Mouse (Mus musculus) kidney, adult 18-20 months (tissue): ENCODE results near the gene Gadd45b.

Source experiments
- DNase-seq: peaks from one replicate; pipeline ENCODE4 v3.0.0; 2021

Gene Gadd45b

DNA sequence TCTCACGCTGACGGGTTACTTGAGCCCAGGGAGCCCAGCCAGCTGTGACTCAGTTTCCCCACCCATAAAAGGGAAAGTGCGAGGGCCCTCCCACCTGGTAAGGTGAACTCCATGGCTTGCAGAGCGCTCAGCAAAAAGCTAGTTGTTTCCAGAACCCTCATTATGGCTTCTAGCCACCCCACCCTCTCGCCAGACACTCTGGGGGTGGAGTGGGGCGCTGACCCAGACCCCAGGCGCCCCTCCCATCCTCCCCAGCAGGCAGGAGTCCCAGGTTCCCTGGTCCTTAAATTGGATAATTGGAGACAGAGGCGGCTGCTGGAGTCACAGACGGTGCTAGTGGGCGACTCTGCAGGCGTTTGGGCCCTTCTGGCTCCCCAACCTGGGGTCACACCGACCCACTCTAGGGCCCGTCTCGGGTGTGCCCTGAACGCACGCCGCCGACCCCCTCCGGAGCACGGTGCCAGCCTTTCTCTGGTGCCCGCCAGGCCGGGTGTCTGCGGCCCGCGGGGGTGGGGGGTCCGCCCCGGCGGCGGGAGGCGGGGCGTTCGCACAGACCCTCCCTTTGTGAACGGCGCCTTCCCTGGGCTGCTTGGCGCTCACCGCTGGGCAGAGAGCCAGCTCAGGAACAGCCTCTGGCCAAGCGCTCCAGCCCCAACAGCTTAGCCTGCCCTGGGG, 6.4 kb downstream of the Gadd45b start:
- peak; percentile 78 for DNase-seq

DNA sequence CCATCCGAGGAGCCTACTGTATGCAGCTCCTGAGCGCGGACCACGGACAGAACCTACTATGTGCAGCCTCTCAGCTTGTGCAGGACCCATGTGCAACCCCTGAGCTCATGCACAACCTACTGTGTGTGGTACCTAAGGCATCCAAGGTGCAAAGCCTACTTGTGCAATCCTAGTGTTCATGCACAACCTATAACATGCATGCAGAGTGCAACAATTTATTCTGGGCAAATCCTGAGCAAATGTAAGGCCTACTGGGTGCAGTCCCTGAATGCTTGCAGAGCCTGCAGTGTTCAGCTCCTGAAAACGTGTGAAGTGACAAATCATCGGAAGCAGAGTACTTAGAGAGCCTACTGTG, 6.9 kb downstream of the Gadd45b start:
- DNase-seq: no peak

DNA sequence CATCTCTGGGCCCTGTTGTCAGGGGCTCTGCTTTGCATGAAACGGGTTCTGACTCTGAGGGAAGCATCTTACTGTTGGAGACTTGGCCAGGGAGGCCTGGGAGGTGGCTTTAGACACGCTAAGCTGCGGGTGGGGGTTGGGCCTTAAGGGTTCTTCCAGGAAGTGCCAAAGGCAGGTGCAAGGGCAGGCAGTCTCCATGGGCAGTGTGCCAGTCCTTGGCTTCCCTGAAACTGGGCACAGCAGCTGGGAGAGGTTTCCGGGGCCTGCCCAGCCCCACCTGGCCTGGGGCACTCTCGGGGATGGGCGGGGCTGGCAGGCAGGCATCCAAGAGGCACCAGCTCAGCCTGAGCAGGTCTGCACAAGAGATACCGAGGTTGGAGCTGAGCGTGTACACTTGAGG, 7.8 kb downstream of the Gadd45b start:
- peak; percentile 83 for DNase-seq

DNA sequence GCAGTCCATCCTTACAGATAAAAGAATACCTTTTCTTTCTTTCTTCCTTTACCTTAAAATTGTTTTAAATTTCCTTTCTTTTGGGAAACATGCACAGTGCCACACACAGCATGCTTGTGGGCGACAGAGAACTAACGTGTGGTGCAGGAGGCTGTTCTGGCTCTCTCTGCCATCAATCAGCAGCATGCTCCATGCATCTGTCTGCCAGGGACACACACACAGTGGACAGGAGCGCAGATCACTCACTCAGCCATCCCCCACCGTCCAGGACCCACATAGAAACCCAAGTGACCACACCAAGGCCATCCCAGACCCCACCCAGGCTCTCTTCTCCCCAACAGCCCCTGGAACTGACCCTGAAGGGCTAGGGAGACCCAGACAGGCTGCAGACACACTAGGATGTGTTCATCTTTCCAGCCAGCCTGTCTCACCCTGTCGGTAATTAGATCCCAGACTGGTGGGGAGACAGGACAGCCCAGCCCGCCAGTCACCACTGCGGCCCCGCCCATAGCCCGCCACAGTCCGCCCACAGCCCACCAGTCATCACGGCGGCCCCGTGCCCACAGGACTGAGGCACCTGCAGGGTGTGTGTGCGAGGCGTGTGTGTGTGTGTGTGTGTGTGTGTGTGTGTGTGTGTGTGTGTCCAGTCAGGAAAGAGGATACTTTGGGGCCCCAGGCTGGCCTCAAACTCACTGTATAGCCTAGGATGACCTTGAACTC, 9.1 kb downstream of the Gadd45b start:
- DNase-seq: no peak

DNA sequence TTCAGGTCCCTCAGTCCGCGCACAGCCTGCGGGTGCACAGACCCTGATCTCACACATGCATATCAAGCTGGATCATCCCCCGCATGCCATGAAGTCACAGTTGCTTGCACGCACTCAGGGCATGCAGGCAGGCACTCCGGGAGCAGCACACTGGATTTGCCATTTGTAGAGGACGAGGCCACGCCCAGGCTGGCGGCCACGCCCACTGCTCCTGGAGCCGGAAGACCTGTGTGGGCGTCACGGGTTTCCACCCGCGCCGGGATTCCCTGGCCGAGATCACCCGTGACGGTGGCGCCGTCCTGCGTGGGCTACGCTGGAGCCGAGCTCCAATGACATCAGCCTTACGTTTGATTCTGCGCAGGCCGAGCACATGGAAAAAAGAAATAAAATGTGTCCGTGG, 9.8 kb downstream of the Gadd45b start:
- DNase-seq: peak; percentile 90

DNA sequence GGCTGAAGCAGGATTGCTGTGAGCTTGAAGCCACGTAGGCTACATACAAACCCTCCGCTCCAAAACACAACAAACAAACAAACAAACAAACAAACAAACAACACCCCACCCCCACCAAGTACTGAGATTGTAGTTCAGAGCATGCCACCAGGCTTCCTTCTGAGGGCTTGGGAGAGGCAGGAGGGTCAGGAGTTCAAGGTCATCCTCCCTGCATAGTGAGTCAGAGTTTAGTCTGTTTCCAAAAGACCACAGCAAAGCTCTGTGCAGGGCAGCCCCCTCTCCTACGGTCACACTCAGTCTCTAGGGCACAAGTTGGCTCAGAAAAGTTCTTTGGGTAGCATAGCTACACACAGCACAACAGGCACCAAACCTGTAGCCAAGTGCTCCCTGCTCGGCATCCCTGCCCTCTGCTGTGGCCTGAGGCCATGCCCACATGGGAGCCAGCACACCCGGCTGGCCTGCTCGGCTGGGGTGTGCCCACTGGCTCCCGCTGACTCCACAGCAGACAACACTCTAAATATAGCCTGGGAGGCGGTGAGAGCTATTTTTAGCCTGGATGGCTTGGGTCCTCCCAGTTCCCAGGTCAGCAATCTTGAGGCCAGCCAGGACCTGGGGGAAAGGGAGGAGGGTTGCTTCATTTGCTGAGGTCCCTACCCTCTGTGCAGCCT, 10.6 kb downstream of the Gadd45b start:
- peak; percentile 77 for DNase-seq

DNA sequence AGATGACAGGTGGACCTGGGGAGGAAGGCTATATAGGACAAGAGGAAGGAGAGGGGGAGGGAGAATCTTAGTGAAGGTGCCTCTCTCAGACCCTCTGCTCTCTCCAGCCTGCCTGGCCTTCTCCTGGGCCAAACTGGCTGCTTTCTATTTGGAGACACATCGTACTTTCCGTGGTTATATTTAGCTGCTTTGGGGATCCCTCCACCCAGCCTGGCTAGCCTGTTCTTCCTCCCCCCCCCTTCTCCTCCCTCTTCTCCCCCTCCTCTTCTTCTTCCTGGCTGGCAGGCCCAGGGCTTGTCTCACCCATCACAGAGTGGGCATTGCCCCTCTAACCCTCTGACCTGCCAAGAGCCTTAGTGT, 11.1 kb downstream of the Gadd45b start:
- DNase-seq: no peak

DNA sequence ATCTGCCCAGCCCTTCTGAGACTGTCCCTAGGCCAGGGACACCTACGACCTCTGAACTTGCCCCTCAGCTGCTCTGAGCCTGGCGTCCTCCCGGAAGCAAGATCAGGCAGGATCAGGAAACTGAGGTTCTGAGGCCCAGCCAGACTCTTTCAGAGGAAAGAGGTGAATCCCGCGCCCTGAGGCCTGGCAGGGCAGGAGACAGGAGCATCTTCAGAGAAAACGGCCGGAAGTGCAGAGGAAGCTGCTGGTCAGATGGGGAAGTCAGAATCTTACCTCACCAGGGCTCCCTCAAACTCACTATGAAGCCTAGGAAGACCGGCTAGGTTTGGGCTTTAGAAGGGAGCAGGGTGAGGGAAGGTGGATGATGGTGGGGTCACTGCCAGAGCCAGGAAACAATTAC, 13.0 kb downstream of the Gadd45b start:
- DNase-seq: no peak

DNA sequence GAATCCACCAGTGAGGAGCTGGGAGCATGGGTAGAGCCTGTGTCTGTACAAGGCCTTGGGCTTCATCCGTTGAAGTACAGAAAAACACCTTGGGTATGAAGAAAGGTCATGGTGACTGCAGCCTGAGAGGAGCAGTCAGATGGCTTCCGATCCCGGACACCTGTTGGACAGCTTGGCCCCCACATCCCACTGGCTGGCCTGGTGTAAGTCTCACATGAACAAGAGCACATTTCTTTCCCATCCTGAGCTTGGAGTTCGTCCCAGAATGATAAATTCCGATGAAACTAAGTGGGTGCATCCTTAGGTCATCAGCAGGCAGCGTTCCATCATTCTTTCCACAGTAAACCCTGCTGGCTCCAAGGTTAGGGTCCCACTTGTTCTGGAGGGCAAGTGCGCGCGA, 13.8 kb downstream of the Gadd45b start:
- DNase-seq: no peak

DNA sequence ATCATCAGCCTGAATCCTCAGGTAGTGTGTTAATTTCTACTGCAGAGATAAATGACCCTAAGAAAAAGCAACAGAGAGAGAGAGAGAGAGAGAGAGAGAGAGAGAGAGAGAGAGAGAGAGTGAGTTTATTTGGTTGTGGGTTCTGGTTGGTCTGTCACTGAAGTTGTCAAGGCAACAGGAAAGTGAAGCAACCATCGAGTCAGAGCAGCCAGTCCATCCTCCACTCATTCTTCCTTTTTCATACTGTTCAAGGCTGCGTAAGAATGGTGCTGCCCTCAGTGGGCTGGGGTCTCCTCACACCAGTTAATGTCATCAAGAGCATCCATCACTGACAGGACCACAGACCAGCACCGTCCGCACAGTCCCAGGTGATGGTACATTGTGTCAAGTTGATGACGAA, 14.4 kb downstream of the Gadd45b start:
- no peak for DNase-seq

DNA sequence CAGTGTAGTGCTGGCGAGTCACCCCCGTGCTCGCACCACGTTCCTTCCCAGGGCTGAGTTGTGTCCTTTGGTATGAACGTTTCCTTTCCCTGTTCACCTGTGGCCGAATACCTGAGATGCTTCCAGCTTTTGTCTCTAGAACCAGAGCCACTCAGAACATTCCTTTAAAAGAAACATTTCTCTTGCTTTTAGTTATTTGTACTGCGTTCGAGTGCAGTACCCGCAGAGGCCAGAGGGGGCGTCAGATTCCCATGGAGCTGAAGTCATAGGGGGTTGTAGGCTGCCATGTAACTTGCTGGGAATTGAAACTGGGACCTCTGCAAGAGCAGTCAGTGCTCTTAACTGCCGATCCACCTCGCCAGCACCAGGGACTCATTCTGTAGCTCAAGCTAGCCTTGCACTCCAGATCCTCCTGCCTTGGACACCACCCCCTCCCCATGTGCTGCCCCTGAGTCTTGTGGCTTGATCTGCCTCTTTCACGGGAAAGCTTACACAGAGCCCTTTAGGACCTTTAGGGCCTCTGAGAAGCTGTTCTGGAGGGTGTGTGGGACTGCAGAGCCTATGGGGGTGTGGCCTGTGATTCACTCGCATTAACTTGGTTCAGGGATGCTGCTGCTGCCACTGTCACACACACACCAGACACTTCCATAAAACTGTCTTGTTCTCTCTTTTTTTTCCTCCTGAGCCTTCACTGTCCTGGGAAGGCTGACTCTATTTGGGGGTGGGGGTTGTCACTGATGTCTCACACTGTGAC, 17.0 kb downstream of the Gadd45b start:
- DNase-seq: no peak

DNA sequence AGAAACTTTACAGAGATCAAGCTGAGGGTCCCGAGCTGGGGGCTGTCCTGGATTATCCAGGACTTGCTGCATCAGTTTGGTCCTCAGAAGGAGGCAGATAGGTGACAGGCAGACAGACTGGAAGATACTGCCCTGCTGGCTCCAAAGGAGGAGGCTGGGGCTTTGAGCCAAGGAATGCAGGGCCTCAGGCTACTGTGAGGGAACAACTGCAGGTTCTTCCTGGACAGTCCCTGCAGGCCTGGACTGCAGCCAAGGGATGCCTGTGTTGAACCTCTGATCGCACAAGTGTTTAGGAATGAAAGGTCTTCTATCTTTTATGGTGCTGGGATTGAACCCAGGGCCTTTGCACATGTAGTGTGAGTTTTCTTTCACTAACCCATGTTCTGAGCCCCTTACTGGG, 17.9 kb downstream of the Gadd45b start:
- peak; percentile 63 for DNase-seq

DNA sequence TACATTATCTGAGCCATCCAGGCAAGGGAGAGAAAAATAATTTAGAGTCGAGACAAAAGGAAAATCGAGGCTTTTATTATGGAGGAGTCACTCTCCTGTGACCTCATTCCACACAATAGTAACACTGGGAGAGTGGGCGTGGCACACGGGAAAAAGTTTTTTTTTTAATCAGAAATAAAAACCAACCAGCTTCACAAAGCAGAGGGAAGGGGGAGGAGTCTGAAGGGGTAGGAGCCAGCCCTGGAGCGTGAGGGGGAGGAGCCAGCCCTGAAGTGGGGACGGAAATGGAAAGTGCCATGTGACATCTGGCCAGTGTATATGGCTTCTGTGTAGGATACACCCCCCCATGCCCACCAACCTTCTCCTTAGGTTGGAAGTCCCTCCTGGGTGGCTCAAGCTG, 18.7 kb downstream of the Gadd45b start:
- no peak for DNase-seq

DNA sequence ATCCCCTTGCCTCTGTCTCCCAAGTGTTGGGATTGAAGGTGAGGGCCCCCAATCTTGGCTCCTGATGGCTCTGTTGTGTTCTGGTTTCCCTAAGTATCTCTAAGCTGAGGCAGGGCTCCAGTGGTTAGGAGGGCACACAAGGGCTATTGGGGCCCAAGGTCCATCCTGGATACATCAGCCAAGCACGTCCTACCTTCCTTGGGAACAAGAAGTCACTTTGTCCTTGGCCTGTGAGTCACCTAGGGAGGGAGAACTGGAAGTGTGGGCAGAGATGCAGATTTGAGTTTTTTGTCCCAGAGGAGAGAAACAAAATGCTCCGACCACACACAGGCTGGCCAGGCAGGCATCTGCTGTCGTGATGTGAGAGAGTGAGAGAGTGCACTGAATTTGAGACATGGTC, 19.2 kb downstream of the Gadd45b start:
- no peak for DNase-seq

DNA sequence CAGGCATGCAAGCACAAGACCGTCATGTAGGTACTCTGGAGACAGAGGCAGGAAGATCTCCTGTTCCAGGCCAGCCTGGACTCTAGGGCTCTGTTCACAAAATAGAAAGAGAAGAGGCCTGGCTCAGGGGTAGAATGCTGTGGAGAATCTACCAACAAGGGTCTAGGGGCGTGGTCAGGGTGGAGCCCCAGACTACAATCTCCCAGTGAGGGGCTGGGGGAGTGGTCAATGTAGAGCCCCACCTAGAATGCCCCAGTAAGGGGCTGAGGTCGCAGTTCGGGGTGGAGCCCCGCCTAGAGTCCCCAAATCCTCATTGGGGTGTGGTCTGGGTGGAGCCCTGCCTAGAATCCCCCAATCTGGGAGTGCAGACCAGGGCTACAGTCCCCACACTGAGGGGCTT, 20.4 kb downstream of the Gadd45b start:
- no peak for DNase-seq

DNA sequence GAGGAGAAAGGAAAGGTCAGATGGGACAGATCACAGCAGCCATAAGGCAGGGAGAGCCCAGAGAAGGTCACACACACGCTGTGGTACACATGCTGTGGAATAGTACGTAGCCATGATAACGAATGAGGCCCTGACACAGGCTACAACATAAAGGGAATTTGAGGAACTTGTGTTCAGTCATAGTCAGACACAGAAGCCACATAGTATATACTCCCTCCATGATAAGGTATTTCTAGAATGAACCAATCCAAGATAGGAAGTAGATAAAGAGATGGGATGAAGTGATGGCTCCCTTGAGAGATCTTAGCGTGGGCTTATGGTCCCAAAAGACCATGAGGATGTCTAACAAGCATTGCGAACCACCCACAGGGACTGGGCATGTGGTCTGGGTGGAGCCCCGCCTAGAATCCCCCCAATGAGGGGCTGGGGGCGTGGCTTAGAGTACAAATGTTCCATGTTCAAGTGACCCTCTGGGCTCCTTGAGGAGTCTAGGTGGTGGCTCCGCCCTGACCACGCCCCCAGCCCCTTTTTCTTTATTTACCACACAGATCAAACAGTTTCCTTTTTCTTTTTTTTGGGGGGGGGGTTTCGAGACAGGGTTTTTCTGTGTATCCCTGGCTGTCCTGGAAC, 22.0 kb downstream of the Gadd45b start:
- DNase-seq: no peak

DNA sequence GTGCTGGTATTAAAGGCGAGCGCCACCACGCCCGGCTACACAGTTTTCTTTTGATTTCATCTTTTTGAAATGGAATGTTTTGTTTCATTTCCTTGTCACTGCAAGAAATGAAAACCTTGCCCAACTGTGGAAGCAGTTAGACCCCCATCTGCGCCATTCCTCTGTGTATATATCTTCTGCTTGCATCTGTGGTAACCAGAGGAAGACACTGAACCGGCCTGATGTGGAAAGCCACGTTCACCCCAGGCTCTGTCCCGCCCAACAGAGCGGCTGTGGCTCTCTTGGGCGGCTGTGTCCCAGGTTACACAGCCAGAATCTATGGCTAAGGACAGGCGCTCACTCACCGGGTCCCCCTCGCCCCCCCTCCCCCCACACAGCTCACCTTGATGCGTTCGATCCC, 22.6 kb downstream of the Gadd45b start:
- no peak for DNase-seq

DNA sequence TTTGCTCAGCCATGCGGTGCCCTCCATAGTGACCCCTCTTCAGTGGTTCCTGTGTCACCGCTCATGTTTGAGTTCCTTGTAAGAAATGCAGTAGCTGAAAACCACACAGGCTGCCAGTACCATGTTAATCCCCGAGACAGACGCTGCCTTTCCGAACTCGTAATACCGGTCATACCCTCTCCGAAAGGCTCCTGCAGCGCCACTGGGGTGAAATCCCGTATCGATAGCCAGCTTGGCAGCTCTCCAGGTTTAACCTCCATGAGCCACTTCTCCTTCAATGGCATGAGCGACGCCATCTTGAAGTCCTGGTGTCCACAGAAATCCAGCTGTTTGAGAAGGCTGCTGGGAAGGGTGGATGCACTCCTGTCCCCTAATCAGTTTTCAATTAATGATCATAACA, 24.5 kb downstream of the Gadd45b start:
- no peak for DNase-seq

DNA sequence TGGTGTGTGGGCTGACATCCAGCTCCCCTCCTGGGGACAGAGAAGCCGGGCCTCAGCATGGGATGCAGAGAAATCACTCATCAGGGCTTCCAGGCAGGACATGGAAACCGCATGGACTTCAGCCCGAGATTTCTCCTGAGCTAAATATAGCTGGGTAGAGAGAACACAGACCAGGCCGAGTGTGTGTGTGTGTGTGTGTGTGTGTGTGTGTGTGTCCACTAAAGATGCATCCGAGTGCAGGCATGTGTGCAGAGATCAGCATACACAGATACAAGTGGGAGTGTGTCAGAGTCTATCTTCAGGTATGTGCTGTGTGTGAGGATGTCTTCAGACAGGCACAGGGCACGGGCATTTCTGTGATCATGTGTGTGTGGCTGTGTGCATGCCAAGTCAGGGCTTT, 25.0 kb downstream of the Gadd45b start:
- no peak for DNase-seq

DNA sequence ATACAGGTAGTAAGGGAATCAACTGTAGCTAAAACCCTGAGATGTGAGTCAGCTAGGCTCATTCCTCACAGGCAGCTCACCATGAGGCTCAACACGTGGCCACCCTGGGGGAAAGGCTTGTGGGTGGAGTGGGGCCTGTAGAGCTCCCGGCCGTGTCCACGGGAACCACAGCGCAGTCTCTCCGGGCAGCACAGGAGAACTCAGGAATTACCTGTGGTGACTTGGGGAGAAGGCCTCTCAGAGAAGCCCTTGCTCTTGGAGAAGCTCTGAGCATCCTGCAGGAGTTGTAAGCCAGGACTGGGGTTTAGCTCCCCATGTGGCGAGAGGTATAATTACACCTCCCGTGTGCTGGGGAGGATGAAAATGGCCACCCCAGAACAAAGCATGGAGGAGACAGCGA, 25.7 kb downstream of the Gadd45b start:
- DNase-seq: peak; percentile 68

DNA sequence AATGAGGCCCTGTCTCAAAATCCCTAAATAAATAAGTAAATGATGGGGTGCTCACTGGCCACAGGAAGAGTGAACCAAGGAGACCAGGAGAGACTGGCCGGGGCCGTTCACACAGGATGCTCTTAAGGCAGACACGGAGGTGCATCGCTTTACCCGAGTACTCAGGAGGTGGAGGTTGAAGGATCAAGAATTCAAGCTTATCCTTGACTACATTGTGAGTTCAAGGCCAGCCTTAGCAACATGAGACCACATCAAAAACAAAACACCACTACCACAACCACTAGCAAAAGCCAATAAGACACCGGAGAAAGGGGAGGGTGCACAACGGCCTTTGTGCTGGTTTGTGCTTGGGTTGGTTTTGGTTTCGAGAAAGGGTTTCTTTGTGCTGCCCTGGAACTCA, 26.5 kb downstream of the Gadd45b start:
- DNase-seq: no peak

DNA sequence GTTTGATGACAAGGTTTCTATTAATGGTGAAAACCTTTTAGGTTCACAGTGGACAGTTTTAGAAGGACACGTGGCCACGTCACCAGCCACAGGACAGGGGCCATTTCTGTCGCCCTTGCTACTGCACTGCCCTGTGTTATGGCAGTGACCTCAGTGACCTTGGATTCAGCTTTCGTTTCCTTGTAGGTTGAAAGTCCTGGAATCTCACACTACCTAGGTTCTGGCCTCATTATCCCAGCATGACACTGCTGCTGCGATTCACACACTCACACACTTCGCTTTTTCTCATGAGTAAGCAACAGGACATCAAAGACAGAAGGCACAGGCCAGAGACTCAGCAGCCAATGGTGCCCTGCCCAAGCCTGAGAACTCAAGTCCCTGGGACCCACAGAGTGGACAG, 27.0 kb downstream of the Gadd45b start:
- no peak for DNase-seq

DNA sequence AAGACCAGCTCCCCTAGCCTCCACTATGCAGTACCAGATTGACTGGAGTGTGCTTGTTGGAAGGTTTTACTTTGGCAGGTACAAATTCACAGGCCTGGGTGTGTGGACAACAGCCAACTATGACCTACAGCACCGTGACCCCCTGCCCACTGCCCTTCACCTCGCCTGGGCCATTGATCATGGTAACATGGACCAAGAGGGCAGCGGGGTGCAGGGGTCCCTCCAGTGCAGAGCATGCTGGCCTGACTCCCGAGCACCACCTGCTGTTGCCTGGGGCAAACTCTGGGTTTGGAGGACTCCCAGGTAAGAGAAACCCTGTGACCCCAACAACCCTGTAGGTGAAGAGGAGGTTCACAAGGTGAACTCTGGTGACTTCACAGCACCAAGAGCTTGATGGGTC, 27.9 kb downstream of the Gadd45b start:
- no peak for DNase-seq
